Mouse (Mus musculus) A20 (cell line): Measurements from ENCODE around the gene Hcar1.

Experiments
- DNase-seq: peaks from one replicate; pipeline ENCODE4 v3.0.0-alpha.2; 2011; ENCODE audit warnings: low read depth, low spot score

The Hcar1 gene

GRCm38 (mm10) chr5:123879928-123880327 is at the start of gene Hcar1:
Hcar1 (minus strand) TSS chr5:123880020.
- no peak for DNase-seq

DNA sequence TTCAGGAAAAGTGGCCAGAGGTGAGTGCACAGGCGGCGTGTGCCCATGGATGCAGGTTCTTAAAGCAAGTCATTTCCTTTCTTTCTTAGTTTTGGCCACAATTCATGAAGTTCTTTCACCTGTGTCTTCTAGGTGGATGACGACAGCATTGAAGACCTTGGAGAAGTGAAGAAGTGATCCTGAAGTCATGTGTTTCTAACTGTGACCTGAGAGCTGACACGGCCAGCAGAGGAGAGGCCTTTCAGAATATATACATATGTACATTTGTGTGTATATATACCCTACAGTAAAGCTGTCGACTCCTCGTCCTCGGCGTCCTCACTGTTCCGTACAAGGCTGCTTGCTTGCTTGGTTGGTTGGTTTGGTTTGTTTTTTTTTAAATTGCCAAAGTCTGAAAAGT is 47.3 kb upstream of the Hcar1 start, which contains the start of gene Gm43518:
Gm43518 (plus strand) TSS at position 301 of the 400 bp plus-strand sequence.
- no peak for DNase-seq

- peak; percentile 64 for DNase-seq
Measured at GRCm38 (mm10) chr5:123922112-123922511, 42.3 kb upstream of the Hcar1 start.

DNA sequence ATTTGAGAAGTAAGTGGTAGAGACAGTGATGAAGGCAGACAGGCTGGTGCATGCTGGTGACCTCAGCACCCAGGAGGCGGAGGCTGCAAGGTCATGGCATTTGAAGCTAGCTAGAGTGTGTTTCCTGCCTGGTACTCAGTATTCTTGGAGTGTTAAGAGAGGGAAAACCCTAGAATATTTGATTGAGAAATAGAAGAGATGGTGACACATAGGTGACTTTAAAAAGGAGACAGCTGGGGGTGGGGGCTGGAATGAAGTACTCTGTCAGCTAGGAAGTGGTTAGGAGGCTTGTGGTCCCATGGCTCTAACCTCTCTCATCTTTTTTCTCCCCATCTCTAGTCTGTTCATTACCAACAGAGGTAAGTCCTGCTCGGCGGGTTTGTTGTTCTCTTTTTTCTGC is 35.0 kb upstream of the Hcar1 start:
- DNase-seq = no peak

GRCm38 (mm10) chr5:123907631-123907977 is 27.8 kb upstream of the Hcar1 start:
- DNase-seq = no peak

DNA sequence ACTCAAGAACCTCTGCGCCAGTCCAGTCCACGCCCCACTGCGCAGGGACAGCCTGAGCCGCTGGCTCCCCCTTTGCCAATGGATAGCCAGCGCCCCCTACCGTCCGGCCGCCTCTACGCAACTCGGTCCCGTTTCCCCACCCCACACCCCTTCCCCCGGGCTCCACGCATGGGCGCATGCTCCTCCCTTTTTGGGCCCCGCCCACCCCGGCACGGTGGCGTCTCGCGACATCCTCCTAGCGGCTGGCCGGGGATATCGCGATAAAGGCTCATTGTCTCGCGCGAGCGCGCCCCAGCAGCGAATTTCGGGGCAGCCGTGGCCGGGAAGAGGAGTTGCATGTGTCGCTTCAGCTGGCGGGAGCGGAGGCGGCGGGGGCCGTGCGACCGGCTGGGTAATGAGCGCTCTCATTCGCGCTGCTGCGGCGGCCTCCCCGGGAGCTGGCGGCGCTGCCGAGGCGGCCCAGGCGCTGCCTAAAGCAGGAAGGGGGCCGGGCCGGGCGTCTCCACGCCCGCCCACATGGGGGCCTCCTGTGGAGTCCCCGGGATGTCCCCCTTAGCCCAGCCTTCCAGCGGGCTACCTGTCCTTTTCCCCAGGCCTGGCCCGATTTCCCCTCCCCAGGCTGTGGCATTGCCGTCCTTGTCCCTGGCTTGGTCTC is 27.3 kb upstream of the Hcar1 start, which contains the start of gene Denr:
Denr (plus strand) TSS at position 200 of the 655 bp plus-strand sequence.
- DNase-seq = peak; percentile 99

- DNase-seq = no peak
Measured at GRCm38 (mm10) chr5:123906146-123906975, 26.5 kb upstream of the Hcar1 start.

DNA sequence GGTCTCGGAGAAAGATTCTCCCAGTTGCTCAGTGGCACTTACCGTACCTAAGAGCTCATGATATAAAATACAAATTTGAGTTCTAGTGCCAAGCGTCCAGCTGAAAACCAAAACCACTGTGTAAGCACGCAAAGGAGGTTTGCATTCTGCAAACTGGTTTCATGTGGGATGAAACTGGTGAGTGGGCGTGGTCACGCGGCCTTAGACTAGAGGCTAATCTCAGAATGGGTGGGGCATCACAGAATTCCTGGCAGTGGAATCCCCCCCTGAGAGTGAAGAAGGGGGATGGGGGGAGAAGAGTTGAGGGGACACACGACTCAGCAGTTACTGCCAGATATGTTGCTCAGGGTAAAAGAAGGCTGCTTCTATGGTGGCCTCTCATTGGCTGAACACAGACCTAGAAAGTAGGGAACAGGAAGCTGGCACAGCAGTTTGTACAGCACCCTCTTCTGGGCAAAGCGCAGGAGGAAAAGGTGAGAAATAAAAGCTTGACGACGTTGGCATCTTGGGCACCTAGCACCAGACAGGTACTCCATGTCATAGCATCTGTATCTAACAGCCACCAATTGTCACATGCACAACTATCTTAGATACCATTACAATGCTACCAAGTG is 24.3 kb upstream of the Hcar1 start:
- peak; percentile 35 for DNase-seq

DNA sequence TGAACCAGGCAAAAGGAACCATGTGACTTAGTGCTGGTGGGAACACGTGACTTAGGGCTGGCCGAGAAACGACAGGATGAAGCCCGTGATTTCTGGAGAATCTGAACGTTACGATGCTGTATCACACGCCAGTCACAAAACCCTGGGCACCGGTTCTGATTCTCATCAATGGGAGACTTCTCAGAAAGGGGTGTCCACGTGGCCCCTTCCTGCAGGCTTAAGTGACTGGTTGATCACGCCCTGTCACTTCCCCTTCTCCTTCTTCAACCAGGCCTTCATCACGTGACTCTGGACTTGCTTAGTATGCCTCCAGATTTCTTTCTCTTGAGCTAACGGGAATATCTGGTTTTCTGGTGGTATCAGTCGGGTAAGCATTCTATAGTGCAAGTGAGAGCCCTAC is 17.5 kb upstream of the Hcar1 start:
- no peak for DNase-seq

DNA sequence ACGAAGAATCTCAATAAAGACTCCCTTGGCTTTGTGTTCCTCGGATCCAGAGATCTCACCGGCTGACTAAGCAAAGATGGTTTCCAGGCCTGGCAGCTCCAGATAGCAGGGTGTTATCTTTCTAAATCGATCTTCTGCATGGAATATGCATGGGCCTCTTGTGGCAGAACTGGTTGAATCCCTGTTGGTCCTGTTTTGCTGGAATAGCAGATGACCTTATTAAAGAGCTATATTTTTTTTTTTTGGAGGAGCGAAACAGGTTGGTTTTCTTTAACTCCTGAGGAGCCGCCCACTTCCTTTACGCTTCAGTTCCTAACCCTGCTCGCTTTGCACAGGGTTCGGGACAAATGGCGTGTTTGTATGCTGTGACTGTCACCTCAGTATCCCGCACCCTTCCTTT is 16.6 kb upstream of the Hcar1 start:
- DNase-seq = no peak

GRCm38 (mm10) chr5:123893520-123893919 is 13.7 kb upstream of the Hcar1 start:
- no peak for DNase-seq

DNA sequence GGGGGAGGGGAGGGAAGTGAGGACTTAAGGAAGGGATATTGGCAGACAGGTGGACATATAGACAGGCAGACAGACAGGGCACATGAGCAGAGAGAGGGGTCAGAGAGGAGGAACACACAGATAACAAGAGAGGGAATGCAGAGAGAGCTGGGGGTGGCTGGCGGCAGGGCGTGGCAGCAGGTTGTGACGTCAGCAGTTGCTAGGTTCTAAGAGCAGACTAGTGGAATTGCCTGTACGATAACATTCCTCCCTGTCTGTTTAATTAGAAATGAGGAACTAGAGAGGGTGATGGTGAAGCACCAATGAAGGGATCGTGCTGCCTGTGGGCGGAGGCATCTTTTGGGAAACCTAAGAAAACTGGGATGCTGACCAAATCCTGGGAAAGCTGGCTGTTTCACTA is 11.8 kb upstream of the Hcar1 start:
- peak; percentile 70 for DNase-seq

DNA sequence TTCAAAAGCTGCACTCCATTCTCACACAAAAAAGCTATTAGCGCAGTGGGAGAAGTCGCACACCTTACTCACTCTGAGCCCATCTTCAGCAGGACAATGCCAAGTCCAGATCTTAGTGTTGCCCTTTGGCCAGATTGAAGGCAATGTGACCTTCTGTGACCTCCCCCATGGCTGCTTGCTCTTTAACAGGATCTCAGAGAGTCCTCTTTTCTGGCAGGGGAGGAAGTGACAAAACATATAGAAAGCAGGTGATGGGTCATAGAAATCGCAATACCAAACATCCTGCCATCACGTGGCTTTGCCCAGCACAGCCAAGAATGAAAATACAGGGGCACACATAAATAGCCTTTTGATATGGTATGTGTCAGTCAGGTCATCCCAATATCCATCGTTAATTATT is 11.2 kb upstream of the Hcar1 start:
- DNase-seq = no peak

DNA sequence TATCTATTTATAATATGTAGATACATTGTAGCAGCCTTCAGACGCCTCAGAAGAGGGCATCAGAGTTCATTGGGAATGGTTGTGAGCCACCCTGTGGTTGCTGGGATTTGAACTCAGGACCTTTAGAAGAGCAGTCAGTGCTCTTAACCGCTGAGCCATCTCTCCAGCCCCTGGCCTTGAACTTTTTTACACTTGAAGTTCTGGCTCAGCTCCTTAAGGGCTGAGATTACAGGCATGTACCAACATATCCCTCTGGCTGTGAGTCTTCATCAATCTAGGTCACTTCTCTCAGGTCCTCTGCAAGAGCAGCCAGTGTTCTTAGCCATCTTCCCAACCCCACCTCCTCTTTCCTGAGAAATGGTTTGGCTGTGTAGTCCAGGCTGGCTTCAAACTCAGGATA is 10.5 kb upstream of the Hcar1 start:
- no peak for DNase-seq

- no peak for DNase-seq
Measured at GRCm38 (mm10) chr5:123886365-123886764, 6.5 kb upstream of the Hcar1 start.

GRCm38 (mm10) chr5:123884332-123884731 is 4.5 kb upstream of the Hcar1 start:
- no peak for DNase-seq

GRCm38 (mm10) chr5:123883891-123884290 is 4.1 kb upstream of the Hcar1 start:
- DNase-seq = no peak

- DNase-seq = no peak
Measured at GRCm38 (mm10) chr5:123880778-123881177, 958 bp upstream of the Hcar1 start.

GRCm38 (mm10) chr5:123878056-123878455 is 1.8 kb downstream of the Hcar1 start:
- no peak for DNase-seq

DNA sequence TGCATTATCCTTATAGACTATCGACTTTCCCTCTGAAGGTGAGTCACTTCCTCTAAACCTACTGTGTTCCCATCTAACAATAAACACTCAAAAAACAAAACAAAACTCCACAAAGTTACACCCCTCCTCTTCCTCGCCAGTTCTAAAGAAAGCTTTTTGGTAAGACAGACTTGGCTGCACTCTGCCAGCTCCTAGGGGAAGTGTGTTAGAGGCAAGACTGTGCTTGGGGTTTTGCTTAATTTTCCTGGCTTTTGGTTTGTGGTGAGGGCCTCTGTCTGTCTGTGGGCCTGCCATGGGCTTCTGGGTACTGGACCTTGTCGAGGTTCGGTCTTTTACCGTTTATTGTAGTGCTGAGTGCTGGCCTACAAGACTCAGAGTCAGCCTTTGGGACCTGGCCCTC is 5.6 kb downstream of the Hcar1 start:
- no peak for DNase-seq

- DNase-seq = no peak
Measured at GRCm38 (mm10) chr5:123869615-123870014, 10.2 kb downstream of the Hcar1 start.

DNA sequence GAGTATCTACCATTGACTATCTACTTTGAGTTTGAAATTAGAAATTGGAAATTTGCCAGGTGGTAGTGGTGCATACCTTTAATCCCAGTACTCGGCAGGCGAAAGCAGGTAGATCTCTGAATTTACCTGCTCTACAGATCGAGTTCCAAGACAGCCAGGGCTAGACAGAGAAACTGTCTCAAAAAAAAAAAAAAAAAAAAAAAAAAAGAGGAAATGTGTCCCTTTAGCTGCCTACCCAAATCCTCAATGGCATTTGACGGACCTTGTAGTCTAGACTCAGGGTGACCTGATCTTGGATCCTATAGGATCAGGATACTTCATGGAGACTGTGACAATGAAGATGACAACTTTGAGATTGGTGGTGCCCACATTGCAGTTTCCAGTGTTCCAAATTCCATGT is 13.4 kb downstream of the Hcar1 start:
- no peak for DNase-seq

GRCm38 (mm10) chr5:123865365-123865764 is 14.5 kb downstream of the Hcar1 start, which contains the start of gene Hcar2:
Hcar2 (minus strand) TSS chr5:123865499.
- no peak for DNase-seq
